Mouse (Mus musculus) kidney, embryonic 16.5 days (tissue): ENCODE measurements at regions not wholly inside any gene's neighbourhood (a gene's known extent, or its start where the extent isn't known, plus 50 kb on each side); places are given as distances from the start of the nearest gene placed in this dataset.

Experiments used
- ATAC-seq: fragments of 200-750 bp; cut with Nextera tagmentation; 2 replicates; pipeline ENCODE4 v1.8.0; 2017; ENCODE audit warnings: moderate TSS enrichment; ENCODE audit not compliant: low FRiP score, low TSS enrichment
- H3K27ac ChIP-seq: fragments of 300-500 bp; sonication (generic); 2 replicates; pipeline ENCODE4 v1.5.1; 2014; ENCODE audit warnings: low read length
- H3K27me3 ChIP-seq: fragments of 300-500 bp; sonication (generic); 2 replicates; pipeline ENCODE4 v1.6.1; 2014; ENCODE audit warnings: low read length, control low read depth, mixed read lengths; ENCODE audit not compliant: insufficient read depth
- H3K36me3 ChIP-seq: fragments of 300-500 bp; sonication (generic); 2 replicates; pipeline ENCODE4 v1.6.1; 2014; ENCODE audit warnings: low read length, control low read depth, mixed read lengths; ENCODE audit not compliant: insufficient read depth
- H3K4me1 ChIP-seq: fragments of 300-500 bp; sonication (generic); 2 replicates; pipeline ENCODE4 v1.6.1; 2014; ENCODE audit warnings: low read length, control low read depth, mixed read lengths; ENCODE audit not compliant: insufficient read depth
- H3K4me2 ChIP-seq: fragments of 300-500 bp; sonication (generic); replicated peaks from 2 replicates; pipeline ENCODE4 v1.6.1; 2014; ENCODE audit warnings: low read depth, low read length
- H3K4me3 ChIP-seq: fragments of 300-500 bp; sonication (generic); 2 replicates; pipeline ENCODE4 v1.5.1; 2014; ENCODE audit warnings: mild to moderate bottlenecking, low read length
- H3K9ac ChIP-seq: fragments of 300-500 bp; sonication (generic); replicated peaks from 2 replicates; pipeline ENCODE4 v1.6.1; 2014; ENCODE audit warnings: low read length
- H3K9me3 ChIP-seq: fragments of 300-500 bp; sonication (generic); 2 replicates; pipeline ENCODE4 v1.6.1; 2016; ENCODE audit warnings: low read length, control low read depth
- WGBS: fragments of 180-500 bp; shearing (Covaris S2); extraction: QIAGEN DNeasy Blood & Tissue Kit; methylation state at CpG from one replicate; pipeline ENCODE4 v1.1.7; 2014; 5-methylcytosine and 5-hydroxymethylcytosine counted together

- no peak for ATAC-seq
- no peaks in the 10 kb centered on the region for H3K9me3 ChIP-seq
- H3K27me3 ChIP-seq = no peaks in the 10 kb centered on the region
- 83% methylated on average over 2 of the region's 2 CpGs for WGBS
- no peak overlapping the region for H3K9ac ChIP-seq
- no peak overlapping the region for H3K27ac ChIP-seq
- no peaks in the 10 kb centered on the region for H3K4me1 ChIP-seq
- H3K4me3 ChIP-seq = no peak overlapping the region
- no peaks in the 10 kb centered on the region for H3K36me3 ChIP-seq
- H3K4me2 ChIP-seq = no peak overlapping the region
These were observed 211.1 kb upstream of the Spag17 start for GRCm38 (mm10) chr3:99674145-99674544.

GRCm38 (mm10) chr3:99709506-99709905 lies 175.7 kb upstream of the Spag17 start:
- no peaks in the 10 kb centered on the region; the same call in 1 of the 2 replicates for H3K9me3 ChIP-seq
- no peaks in the 10 kb centered on the region for H3K4me1 ChIP-seq
- H3K27ac ChIP-seq = no peak overlapping the region
- no peak for ATAC-seq
- no peaks in the 10 kb centered on the region for H3K36me3 ChIP-seq
- H3K4me3 ChIP-seq = no peak overlapping the region
- no peak overlapping the region for H3K4me2 ChIP-seq
- no peak overlapping the region for H3K9ac ChIP-seq
- H3K27me3 ChIP-seq = no peaks in the 10 kb centered on the region
- WGBS = 71% methylated on average over 4 of the region's 4 CpGs

DNA sequence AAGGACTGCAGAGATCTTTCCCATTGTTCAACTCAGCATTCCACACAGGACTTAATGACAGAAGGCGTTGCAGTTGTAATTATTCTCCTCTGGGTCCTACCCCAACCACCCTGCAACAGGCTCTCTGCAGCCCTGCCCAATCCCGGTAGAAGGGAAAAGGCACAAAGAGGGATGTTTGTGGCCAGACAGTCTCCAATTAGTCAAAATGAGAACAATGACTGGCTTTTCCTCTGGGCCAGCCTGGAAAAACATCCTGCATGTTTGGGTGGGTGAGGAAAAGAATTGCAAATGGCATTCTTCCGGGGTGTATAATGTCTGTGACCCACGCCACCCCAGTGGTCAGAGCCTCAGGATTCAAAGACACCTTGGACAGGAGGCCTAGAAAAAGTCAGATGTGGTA lies 168.8 kb upstream of the Spag17 start:
- H3K9me3 ChIP-seq = no peaks in the 10 kb centered on the region
- H3K27ac ChIP-seq = no peak overlapping the region
- no peak overlapping the region for H3K4me3 ChIP-seq
- ATAC-seq = no peak
- no peak overlapping the region for H3K9ac ChIP-seq
- H3K4me2 ChIP-seq = no peak overlapping the region
- H3K4me1 ChIP-seq = no peaks in the 10 kb centered on the region
- WGBS = 66% methylated on average over 4 of the region's 4 CpGs
- no peaks in the 10 kb centered on the region for H3K27me3 ChIP-seq
- no peaks in the 10 kb centered on the region for H3K36me3 ChIP-seq

DNA sequence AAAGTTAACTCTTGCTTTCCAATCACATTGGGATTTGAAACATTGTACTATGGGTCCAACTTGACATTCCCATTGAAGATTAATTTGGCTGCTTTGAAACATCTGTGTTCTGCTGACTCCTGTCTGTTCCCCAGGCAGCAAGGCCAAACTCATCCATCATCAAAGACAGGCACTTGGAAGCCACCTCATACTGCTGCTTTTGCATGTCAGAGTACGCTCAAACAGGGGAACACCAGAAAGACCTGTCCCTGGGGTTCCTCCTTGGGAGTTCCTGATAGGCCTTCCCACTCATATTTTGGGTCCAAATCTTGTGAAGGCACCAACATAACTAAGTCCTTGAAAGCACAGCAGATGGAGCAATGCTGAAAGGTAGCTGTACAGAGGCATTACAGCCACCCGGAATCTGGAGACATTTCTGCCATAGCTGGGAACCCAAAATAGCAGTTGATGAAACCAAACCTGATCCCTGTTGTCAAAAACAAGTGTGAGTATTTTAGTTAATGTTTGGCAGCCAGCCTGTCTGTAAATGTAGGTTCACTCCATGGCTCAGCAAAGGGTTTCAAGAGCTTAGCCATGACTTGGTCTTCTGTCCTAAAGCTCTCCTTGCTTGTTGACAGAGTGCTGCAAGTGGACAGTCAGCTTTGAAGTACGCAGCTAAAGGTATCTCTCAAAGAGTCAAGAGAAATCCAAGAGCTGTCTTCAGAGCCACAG lies 147.0 kb upstream of the Spag17 start:
- 80% methylated on average over 3 of the region's 3 CpGs for WGBS
- Histone ChIP-seq H3K4me2 (no peak overlapping the region), H3K4me1 (no peaks in the 10 kb centered on the region), H3K27ac (no peak overlapping the region), H3K9me3 (no peaks in the 10 kb centered on the region), H3K4me3 (no peak overlapping the region), H3K27me3 (no peaks in the 10 kb centered on the region), H3K36me3 (no peaks in the 10 kb centered on the region), H3K9ac (no peak overlapping the region)
- ATAC-seq = no peak

DNA sequence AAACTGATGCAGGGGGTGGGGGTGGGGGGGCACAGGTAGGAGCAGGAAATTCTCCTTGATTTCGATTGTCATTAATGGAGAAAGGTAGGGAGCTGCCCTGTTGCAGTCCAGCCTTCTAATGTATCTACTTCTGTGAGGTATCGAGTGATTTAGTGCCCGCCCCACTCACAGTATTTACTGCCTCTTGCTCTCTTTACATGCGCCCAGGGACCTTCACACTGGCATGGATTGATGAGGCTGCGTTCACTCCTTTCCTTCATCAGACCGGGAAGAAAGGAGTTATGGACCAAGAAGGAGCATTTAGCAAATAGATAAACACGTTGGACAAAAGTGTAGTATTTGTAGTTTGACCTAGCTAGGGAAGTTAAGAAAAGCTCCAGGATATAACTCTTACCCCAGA lies 145.6 kb upstream of the Spag17 start:
- no peaks in the 10 kb centered on the region for H3K27me3 ChIP-seq
- H3K27ac ChIP-seq = no peak overlapping the region
- H3K4me3 ChIP-seq = no peak overlapping the region
- WGBS = 17% methylated on average over 7 of the region's 7 CpGs
- no peaks in the 10 kb centered on the region for H3K36me3 ChIP-seq
- no peaks in the 10 kb centered on the region for H3K9me3 ChIP-seq
- H3K9ac ChIP-seq = no peak overlapping the region
- ATAC-seq = no peak
- H3K4me2 ChIP-seq = no peak overlapping the region
- no peaks in the 10 kb centered on the region for H3K4me1 ChIP-seq

DNA sequence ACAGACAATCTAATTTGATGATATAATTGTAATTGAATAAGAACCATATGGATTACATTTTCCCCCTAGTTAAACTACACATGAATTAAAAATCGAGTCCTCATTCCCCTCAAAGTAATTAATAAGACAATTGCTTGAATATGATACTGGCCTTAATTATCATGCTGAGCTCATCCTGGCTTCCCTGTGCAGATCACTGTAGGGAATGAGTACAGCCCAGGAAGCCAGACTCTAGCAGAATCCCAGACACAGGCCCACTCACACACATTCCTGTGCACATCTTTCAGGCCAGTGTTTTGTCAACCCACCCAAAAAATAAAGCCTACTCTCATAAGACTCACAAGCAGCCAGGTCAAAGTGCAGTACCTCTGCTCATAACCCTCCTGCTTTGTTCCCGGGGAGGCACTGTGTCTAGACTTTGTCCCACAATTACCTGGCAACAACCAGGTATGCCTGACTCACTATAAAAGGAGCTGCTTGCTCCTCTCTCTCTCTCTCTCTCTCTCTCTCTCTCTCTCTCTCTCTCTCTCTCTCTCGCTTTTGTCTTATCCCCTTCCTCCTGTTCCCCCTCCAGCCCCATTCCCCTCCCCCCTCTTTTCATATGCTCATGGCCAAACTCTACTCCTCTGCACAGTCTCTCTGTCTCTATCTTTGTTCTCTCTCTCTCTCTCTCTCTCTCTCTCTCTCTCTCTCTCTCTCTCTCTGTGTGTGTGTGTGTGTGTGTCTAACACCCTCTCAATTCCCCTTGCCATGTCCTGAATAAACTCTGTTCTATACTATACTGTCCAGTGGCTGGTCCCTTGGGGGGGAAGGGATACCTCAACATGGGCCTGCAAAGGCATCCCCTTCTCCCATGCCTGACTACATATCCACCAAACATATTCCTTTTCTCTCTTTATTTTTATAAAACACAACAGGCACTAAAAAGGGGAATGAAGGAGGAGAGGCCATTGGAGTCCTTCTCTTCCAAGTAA lies 143.7 kb upstream of the Spag17 start:
- no peaks in the 10 kb centered on the region for H3K27me3 ChIP-seq
- H3K9me3 ChIP-seq = no peaks in the 10 kb centered on the region
- WGBS = 67% methylated on average over 3 of the region's 3 CpGs
- no peaks in the 10 kb centered on the region for H3K36me3 ChIP-seq
- ATAC-seq = no peak
- H3K4me3 ChIP-seq = no peak overlapping the region
- no peak overlapping the region for H3K27ac ChIP-seq
- H3K4me1 ChIP-seq = no peaks in the 10 kb centered on the region
- H3K9ac ChIP-seq = no peak overlapping the region
- no peak overlapping the region for H3K4me2 ChIP-seq

DNA sequence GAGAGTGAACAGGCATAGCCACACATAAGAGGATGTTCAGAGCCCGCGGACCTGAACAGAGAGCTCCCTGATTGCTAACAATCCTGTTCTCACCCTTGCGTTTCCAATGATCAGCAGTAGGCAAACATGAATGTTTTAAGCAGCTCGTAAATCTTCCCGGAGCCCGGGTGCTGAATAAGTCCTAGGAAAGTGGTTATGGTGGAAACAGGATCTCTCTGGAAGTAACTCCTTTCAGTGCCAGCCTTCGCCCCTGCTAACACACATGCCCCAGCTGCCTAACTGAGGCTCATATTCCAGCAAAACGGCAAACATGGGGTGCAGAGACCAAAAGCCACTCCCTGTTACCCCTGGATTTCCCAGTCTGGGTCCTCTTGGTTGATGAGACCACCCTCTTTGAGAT lies 135.5 kb upstream of the Spag17 start:
- Histone ChIP-seq H3K4me2 (peak overlapping the region; percentile 25), H3K9ac (no peak overlapping the region), H3K27ac (no peak overlapping the region), H3K9me3 (no peaks in the 10 kb centered on the region), H3K27me3 (no peaks in the 10 kb centered on the region), H3K4me3 (no peak overlapping the region), H3K36me3 (no peaks in the 10 kb centered on the region), H3K4me1 (no peaks in the 10 kb centered on the region)
- ATAC-seq = 0 out of 2 replicates have a peak, but pooled peaks have one; percentile 23
- 26% methylated on average over 8 of the region's 8 CpGs for WGBS

DNA sequence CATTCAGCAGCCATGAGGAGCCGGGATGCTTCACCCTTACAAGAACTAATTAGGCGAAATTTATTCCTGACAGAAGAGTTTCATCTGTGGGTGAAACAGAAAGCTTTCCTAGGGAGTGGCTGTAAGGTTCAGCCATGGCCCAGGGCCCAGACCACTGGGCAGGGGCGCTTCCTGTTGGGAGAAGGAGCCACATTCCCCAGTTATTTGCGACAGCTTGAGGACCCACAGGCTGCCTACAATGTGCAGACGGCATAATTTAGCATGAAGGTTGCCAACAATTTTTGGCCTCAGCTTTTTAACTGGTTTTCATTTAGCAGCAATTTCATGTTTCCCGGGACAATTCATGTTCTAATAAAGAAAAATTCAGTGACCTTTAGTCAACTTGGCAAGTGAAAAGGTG lies 106.7 kb upstream of the Spag17 start:
- Histone ChIP-seq H3K9ac (no peak overlapping the region), H3K4me1 (no peaks in the 10 kb centered on the region), H3K27ac (no peak overlapping the region), H3K4me2 (no peak overlapping the region), H3K9me3 (no peaks in the 10 kb centered on the region), H3K4me3 (no peak overlapping the region), H3K36me3 (no peaks in the 10 kb centered on the region), H3K27me3 (0 out of 2 replicates have a peak, but pooled peaks cover 2% of the 10 kb centered on the region)
- ATAC-seq = no peak
- 69% methylated on average over 6 of the region's 6 CpGs for WGBS

DNA sequence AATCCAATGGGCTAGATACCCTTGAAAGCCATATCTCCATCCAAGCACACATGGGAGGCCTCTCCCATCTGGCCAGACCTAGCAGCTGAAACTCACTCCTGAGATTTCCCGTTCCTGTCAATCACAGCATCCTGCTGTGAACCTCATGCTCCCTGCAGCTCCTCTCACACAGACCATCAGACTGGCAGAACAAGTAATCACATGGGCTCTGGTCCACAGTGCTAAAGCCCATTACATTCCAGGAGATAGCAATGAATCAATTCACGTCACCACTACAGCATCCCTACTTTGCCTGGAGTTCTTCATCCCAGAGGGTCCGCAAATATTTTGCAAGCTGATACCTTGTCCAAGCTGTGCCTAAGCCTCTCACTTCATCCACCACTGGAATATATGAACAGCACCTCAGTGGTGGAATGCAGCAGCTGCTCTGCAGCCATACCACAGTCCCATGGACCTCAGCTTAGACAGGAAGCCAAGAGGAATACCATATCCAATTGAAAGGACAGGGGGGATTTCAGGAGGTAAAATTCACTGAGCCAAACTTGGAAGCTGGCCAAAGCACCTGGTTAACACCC lies 99.2 kb upstream of the Spag17 start:
- Histone ChIP-seq H3K27me3 (no peaks in the 10 kb centered on the region), H3K36me3 (no peaks in the 10 kb centered on the region), H3K9ac (no peak overlapping the region), H3K4me3 (no peak overlapping the region), H3K4me2 (no peak overlapping the region), H3K4me1 (no peaks in the 10 kb centered on the region), H3K27ac (no peak overlapping the region), H3K9me3 (no peaks in the 10 kb centered on the region)
- no peak for ATAC-seq
- 71% methylated on average over 3 of the region's 3 CpGs for WGBS
